Mouse (Mus musculus) frontal cortex, adult (tissue): Measurements from ENCODE around the gene AA986860.

Experiments
- ATAC-seq: cut with Nextera tagmentation; 2 replicates; pipeline ENCODE4 v1.9.2; 2017; ENCODE audit warnings: mild to moderate bottlenecking, moderate library complexity, mixed read lengths; ENCODE audit not compliant: low TSS enrichment

Gene AA986860

DNA sequence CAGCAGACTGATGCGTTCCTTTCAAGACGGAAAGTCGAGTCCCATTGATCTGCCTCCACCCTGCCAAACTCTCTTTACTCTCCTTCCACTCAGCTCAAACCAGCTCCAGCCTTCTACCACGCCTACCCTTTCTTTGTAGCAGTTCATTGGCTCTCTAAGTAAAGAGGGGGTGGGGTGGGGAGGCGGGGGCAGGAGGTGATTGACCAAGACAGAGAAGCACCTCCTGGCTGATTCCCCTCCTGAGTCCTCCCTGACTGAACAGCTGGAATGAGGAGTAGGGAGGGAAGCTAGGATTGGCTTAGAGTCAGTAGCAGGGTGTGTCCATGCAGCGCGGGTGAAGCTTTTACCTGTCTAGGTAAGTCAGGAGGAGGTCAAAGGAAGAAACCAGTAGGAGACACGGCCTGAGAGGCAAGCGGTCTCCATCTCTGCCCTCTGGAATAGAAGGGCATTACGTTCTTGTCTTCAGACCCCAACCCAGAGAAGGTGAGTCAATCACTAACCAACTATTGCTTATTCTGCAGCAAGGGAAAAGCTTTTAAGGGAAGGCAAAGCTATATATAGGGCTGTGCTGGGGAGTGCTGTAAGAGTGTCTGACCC lies at the start of gene AA986860:
Gene AA986860, plus strand, starts transcription at position 236 of the 597 bp plus-strand sequence.
- ATAC-seq: no peak

DNA sequence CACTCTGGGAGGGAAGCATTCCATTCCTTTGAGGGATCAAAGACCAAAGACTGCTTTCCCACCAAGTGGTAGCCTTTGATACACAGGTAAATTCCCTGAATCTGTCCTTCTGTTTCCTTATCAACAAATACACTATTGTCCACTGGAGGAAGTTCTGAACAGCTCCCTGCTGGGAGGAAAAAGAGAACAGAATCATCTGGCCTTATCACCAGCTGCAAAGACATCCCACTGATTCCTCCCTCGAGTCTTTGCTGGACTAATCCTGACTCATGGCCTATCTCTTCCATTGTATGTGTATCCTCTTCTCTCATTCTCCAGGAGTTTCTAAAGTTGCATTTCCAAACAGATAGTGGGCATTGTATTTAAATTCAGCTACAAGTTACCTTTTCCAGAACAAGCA lies 47.9 kb upstream of the AA986860 start:
- no peak for ATAC-seq

DNA sequence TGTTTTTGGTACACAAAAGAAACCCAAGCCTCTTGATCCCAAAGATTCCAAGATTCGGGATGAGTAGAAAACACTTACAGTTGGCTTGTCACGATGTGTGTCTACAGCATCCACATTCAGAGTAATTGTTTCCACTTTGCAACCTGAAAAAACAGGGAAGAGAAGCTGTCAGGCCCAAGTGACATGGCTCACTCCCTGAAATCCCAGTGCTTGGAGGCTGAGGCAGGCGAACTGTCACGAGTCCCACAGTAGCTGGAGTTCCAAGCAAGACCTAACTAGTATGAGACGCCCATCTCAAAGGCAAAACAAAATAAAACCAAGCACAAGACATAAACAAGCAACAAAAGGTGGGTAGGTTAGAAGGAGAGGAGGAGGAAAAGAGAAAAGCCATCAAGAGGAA lies 33.2 kb upstream of the AA986860 start:
- ATAC-seq: no peak

DNA sequence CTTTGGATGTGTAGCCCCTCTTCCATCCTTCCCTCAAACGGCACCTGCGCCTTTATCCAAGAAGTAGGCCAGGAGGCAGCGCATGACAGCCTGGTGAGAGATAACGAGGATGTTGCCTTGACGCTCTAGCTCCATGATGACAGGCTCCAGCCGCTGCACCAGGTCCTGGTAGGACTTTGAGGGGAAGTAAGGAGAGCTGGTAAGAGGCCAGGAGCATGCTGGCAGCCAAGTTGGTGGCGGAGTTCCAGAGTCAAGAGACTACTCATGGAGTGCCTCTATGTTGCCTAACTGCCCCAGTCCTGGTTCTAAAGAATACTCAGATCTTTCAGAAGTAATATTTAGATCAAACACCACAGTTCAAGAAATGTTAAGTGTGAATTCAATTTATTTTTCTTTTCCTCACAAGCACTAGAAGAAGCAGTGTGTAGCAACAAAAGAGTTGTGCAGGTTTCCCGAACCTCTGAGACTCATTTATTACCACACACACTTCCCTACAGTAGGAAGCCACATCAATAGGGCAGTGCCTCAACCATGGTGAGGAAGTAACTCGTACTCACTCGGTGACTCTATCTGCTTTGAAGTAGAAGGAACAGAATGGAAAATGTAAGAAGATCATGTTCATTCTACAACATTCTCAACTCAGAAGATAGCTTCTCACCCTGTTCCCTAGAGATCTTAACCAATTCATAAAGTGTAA lies 31.7 kb upstream of the AA986860 start:
- peak; percentile 59 for ATAC-seq

DNA sequence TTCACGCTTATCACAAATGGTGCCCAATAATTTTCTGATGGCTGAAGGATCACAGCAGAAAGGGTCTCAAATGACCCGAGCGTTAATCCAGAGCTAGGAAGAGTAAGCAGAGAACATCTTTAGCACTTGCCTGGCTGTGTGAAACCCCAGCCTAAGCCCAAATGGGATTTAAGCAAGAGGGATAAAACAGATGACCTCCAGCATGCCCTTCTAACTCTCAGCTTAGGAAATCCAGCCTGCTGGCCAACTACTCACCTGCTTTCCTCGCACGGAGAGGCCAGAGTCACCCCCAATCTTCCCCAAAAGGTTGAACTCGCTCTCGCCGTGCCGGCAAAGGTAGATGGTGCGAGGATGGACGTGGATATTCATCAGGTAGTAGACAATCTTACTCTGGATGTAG lies 29.8 kb upstream of the AA986860 start:
- no peak for ATAC-seq

DNA sequence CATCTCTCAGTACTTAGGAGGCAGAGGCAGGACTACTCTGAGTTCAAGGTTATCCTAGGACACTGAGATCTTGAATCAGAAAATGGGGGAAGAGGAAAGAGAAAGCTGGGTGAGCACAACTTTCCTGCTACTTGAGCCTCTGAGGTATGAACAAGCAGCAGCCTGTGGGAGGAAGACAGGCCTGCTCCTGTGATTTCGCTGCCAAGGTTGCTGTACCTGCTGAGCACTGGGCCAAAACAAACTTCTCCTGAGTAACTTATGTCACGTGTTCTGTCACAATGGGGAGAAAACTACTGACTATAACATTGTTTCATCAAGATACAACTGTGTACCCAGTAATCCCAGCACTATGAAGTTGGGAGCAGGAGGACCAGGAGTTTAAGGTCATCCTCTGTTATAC lies 28.2 kb upstream of the AA986860 start:
- ATAC-seq: no peak

DNA sequence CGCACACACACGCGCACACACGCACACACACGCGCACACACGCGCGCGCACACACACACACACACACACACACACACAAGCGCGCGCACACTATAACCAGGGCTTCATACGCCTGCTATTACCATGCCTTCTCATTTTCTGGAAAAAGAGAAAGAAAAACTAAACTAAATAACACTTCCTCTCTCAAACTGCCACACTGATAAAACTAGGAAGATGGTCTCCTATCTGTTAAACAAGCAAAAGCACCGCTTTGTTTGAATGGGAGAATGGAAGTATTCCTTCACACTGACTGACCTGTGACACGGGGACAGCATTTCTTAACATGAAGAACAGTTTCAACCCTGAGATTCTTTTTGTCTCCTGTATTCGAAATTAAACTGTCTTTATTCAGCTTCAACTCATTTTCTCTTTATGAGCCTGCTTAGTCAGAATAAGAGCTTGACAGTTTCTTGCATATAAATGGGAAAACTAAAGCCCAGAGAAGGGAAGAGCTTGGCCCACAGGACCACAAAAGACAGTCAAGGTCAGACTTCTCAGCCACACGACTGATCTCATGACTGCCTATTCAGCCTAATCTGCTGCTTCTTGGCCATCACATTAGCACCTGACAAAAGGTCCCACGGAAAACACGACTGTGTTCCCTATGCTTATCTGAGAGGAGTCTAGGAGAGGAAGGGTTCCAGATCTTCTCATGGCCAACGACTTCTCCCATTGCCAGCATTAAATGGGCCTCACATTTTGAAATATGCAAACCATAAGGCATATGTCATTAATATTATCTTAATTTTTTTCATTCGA lies 21.3 kb upstream of the AA986860 start:
- ATAC-seq: no peak

DNA sequence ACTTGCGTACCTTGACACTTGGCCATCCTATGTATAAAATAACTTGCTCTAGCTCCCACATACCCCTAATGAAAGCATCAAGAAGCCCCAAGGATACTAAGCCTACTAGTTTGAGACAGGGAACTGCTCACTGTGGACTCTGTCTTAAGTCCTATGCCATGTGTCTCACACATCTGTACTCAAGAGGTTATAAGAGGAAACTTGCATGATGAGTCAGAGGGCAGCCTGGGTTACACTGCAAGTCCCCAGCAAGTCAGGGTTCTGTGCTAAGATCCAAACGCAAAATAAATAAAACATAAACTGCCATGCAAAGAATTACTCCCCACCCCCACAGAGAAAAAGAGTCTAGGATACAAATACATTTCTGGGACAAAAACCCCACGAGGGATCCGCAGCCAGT lies 17.7 kb upstream of the AA986860 start:
- no peak for ATAC-seq

DNA sequence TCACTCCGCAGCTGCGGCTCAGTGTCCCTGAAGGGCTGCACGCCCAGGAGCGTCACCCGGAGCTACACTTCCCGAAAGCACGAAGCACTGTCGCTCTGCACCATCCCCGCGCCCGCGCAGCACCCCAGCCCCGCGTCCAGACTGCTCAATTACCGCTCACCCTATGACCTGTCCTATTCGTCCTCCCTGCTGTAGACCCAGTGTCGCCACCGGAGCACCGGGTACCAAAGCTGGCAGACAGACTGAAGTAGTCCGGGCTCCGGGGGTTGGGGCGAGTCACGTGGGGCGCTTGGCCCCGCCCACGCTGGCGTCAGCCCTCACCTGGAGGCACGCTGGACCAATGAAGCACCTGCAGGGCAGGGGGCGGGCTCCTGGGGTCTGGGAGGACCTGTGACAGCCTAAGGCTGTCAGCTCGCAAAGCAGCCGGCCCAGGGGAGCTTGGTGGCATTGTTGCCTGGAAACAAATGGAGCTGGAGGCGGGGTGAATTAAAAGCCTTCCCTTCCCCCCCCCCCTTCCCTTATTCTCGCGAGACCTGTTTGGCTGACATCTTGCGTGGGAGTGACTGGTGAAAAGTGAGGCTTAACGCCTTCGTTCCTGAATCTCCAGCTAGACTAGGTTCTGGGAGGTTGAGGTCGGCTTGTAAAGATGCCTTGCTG lies 16.1 kb upstream of the AA986860 start, which contains the start of gene Gm29427:
Gene Gm29427, minus strand, starts transcription at position 239 of the 657 bp plus-strand sequence.
- peak; percentile 77 for ATAC-seq

DNA sequence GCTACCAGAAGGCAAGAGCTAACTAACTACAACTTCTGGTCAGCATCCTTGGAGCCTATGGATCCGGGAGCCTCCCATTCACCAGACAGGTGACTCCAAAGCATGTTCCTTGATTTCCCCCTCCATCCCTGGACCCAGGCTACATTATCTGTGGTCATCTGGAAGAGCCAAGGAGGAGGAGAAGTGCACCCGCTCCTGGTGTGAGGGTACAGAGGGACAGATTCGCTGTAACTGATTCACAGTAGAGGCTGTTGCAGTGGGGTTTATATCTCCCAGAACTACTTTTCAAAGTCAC lies 15.6 kb upstream of the AA986860 start:
- ATAC-seq: peak; percentile 1; the same call in 1 of the 2 replicates

DNA sequence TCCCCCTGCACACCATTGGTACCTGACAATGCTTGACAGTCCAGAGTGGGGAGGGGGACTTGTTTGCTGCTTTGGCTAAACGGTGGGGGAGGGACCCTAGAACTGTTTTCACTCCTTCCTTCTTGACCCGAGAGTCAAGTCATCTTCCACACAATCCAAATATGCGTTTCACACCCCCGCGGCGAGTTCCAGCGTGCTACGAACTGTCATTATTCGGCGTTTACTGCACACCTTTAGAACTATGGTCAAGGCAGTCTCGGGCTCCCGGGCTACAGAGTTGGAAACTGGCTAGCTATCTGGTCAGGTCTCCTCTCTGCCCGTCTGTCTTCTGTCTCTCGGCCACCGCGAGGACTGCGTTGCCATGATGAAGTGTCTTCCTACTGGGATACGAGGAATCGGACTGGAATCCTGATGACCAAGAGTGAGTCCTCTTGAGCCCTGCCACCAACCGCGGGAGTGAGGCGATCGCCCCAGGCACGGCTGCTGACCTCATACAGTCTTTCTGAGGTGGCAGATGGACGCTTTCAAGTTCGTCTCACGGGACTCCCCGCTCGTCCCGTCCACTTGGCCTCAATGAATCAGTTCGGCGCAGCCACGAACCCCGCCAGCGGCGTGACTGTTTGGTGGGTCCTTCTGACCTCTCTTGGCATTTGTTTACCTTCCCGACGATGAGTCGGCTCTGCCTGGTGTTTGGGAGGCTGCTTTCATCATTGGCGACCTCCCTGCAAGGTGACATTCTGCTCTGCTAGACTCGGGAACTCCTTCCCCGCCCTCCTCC lies 15.1 kb upstream of the AA986860 start:
- peak; percentile 11 for ATAC-seq

DNA sequence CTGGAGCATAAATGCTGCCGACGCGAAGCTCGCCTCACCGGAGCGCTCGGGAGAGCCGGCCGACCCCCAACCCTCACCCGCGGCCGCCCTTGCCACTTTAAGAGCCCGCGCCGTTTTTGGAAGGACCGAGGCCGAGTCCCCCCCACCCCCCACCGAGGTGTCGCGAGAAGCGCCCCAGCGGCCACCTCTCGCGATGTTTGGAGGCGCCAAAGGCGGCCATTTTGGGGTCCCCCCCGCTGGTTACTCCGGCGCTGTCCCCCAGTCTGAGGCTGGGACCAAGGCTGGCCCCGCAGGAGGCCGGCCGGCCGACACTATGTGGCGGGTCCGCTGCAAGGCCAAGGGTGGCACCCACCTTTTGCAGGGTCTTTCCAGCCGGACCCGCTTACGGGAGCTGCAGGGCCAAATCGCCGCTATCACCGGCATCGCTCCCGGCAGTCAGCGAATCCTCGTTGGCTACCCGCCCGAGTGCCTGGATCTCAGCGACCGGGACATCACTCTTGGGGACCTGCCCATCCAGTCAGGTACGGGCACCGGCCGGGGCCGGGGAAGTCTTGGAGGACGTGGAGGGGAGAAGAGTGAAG lies 14.4 kb upstream of the AA986860 start, which contains the start of gene Yod1:
Gene Yod1, plus strand, starts transcription at position 37 of the 581 bp plus-strand sequence.
- peak; percentile 71 for ATAC-seq

DNA sequence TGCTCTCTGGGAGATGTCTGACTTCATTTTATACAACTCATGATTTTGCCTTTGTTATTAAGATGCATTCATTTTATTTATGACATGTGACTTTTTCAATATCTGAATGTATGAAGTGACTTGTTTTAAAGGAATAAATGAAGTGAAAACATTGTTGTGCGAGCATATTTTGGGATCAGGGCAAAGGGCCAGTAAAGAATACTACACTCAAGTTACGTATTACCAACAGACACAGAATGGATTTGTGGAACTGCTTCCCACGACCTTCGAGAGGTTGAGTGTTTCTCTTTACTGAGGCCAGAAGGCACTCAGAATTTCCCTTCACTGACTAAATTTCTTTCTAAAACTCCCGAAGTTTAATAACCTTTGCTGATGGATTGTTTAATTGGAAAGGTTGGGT lies 7.6 kb upstream of the AA986860 start:
- ATAC-seq: no peak

DNA sequence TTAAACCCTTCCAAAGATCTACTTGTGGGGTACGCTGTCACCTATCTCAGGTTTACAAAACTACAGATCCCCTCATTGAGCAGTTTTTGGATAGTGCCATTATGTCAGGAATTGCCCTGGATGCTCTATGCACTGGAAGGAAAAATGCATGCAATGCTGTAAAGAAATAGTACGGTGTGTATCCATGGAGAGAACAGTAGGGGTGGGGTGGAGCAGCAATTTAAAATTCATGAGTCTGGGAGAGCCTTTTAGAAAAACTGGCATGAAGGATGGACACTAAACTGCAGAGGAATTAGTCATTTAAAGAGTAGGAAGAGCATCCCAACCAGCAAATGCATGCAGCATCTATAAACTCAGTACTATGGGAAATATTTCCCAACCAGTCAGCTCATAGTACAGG lies 5.4 kb upstream of the AA986860 start:
- peak; percentile 82 for ATAC-seq

DNA sequence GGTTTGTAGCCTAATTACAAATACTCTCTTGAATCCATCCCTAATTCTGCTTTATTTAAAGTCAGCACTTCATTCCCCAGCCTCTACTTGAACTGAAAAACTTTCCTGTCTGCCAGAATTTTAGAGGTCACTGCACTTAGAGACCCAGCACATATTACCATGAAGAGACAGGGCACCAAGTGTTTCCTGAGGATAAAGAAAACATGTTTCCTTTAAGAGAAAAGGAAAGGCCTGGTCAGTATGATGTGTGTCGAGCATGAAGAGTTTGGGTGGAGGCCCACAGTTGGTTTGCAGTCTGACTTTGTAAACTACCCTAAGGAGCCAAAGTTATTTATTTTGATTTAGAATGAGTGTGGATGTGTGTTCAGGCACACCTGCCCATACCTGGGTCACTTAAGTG lies 3.7 kb upstream of the AA986860 start:
- ATAC-seq: no peak

DNA sequence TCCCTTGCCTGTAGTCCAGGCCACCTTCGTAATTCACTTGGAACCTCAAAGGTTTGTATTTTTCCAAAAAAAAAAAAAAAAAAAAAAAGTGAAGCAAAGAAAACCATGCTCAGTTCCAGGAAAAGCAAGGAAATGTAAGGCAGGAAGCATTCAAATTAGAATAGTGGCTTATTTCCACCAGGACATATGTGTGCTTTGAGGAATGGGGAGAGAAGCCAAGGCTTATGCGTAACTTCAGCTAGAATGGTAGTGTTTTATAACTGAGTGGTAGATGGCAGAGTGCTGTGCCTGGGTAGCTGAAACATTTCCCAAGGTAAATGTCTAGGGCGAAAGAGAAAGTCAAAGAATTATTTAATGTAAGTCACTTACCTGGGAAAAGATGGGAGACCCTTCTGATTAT lies 3.1 kb upstream of the AA986860 start:
- ATAC-seq: peak; percentile 89

DNA sequence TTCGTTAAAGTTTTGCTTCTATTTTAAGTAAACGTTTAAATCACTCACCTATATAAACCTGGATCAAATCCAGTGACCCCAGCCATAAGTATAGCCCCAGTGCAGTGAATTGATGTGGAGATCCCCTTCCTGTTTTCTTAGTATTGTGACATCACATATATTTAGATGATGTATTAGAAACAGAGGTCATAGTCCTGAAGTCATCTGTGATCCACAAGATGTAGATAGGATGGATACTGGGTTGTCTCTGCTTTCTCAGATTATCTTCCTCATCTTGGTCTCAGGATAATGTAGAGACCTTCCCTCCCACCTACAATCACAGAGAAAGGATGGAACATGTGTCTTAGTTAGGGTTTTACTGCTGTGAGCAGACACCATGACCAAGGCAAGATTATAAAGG lies 2.6 kb upstream of the AA986860 start, which contains the start of gene Pfkfb2:
Gene Pfkfb2, minus strand, starts transcription at position 101 of the 400 bp plus-strand sequence.
- no peak for ATAC-seq

DNA sequence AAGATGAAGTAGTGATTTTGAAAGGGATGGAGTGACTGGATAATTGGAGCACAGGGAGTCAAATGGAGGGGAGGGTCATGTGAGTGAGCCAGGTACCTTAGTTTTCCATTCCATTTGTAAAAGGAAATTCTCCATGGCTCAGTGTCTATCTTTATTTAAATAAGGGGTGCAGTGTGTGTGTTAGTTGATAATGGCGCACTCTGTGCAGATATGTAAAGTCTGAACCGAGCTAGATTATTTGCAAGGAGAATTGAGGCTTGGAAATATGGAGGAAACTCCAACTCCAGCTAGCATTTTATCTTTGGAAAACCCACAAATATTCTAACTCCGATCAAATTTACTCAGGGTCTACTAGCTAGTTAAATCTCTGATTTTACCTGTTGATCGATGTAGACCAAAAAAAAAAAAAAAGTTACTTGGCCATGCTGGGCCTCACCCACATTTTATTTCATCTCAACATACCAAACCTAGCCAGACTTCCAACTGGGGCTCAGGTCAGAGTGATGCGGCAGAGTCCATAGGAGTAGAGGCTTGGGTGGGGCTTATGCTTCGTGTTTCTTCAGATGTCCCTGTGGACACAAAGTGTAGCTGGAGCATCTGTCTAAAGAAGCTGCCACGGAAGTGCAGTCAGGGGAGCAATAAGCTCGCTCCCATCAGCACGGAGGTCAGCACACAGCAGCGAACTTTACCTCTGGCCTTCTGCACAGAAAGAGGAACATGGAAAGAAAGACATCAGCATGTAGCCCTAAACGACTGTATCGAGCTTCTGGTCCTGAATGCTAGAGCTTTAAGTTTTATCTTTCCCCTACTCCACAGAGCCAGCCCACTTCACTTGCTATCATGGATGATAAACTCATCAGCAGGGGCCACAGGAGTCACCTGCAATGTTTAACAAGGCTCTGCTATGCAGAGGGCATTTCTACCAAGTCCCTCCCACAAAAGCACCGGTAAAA lies 1.2 kb downstream of the AA986860 start:
- no peak for ATAC-seq

DNA sequence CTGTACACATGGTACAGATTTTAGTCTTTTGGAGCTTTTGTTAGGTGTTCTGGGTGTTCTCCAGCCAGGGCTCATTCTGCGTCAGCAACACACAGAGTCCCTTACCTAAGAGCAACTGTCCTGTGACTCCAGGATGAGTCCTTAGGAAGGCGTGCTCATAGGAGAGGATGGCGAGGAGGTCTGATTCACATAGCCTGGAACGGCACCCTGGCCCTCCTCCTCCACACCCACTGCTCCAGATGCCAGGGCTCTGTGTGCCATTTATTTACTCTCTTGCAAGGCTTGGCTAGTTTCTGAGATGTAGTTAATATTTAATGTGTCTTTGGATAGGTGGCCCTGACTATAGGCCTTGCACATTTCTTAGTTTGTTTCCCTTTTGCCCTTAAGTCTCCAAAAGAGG lies 1.9 kb downstream of the AA986860 start:
- ATAC-seq: peak; percentile 72

DNA sequence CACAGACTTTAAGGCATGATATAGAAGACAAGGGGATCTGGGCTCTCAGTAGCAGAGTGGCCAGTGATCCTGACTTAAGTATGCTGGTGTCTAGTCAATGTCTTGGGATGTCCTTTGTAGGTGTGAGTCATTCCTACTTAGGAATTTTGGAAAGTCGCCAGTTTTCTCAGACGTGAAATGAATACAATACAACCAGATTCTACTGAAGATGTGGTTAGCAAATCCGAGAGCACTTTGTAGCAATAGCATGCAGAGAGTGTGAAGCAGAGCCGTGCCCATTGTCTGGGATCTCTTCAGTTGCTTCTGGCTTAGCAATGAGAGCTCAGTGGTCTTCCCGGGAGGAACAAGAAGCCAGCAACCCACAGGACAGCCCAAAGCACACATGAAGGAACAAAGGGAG lies 2.7 kb downstream of the AA986860 start:
- no peak for ATAC-seq
